Mouse (Mus musculus): ENCODE data around the gene Snap29.

DNA sequence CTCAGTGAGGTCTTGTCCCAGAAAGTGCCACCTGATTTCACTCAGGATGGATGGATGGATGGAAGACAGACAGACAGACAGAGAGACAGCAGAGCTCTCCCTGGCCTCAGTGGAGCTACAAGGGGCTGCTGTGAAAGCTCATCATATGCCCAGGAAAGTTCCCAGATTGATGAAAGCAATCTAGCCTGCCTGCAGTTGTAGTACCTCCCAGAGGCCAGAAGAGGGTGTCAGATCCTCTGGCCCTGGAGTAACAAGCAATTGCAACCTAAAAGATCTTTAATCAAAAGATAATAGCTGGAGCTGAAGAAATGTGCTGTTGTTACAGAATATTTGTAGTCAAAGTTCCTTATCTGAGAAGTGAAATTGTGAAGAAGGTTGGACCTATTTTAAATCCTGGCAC, 68.3 kb downstream of the Snap29 start:
- no peak for TF ChIP-seq POLR2A (IDR thresholded peaks at IDR 0.05; ENCODE audit: borderline replicate concordance, extremely low read depth, insufficient read depth, insufficient read length, poor library complexity, severe bottlenecking)
- peak; percentile 66; the same call in 1 of the 2 replicates for TF ChIP-seq CTCF (IDR thresholded peaks at IDR 0.05; ENCODE audit: borderline replicate concordance, extremely low read depth, insufficient read depth, insufficient read length)

Measured in brain, embryonic 14.5 days (tissue).